Mouse (Mus musculus) lung, postnatal 10 days (tissue): ENCODE measurements at regions not wholly inside any gene's neighbourhood (a gene's known extent, or its start where the extent isn't known, plus 50 kb on each side); places are given as distances from the start of the nearest gene placed in this dataset.

Experiments used
- DNase-seq: peaks from one replicate; pipeline ENCODE4 v3.0.0; 2021

- DNase-seq = no peak
These were observed 596.3 kb upstream of the Syt1 start for GRCm38 (mm10) chr10:109607121-109607520.

GRCm38 (mm10) chr10:109603241-109603640 lies 592.5 kb upstream of the Syt1 start:
- DNase-seq = no peak

GRCm38 (mm10) chr10:109598604-109599003 lies 587.8 kb upstream of the Syt1 start:
- no peak for DNase-seq

GRCm38 (mm10) chr10:109573200-109573599 lies 562.4 kb upstream of the Syt1 start:
- no peak for DNase-seq

GRCm38 (mm10) chr10:109569798-109570197 lies 559.0 kb upstream of the Syt1 start:
- DNase-seq = no peak

- DNase-seq = no peak
These were observed 555.9 kb upstream of the Syt1 start for GRCm38 (mm10) chr10:109566675-109567074.

GRCm38 (mm10) chr10:109561638-109562037 lies 550.9 kb upstream of the Syt1 start:
- no peak for DNase-seq

GRCm38 (mm10) chr10:109561094-109561493 lies 550.3 kb upstream of the Syt1 start:
- DNase-seq = no peak

GRCm38 (mm10) chr10:109543301-109543700 lies 532.5 kb upstream of the Syt1 start:
- DNase-seq = no peak

- DNase-seq = no peak
These were observed 529.4 kb upstream of the Syt1 start for GRCm38 (mm10) chr10:109540229-109540628.

GRCm38 (mm10) chr10:109528096-109528495 lies 517.3 kb upstream of the Syt1 start:
- DNase-seq = no peak

GRCm38 (mm10) chr10:109521681-109522080 lies 510.9 kb upstream of the Syt1 start:
- no peak for DNase-seq

- no peak for DNase-seq
These were observed 506.9 kb upstream of the Syt1 start for GRCm38 (mm10) chr10:109517664-109518063.

GRCm38 (mm10) chr10:109515225-109515624 lies 504.4 kb upstream of the Syt1 start:
- DNase-seq = no peak

- DNase-seq = no peak
These were observed 500.3 kb upstream of the Syt1 start for GRCm38 (mm10) chr10:109510917-109511715.

GRCm38 (mm10) chr10:109508553-109508952 lies 497.8 kb upstream of the Syt1 start:
- DNase-seq = no peak

GRCm38 (mm10) chr10:109507228-109507627 lies 496.4 kb upstream of the Syt1 start:
- DNase-seq = no peak

GRCm38 (mm10) chr10:109504683-109505082 lies 493.9 kb upstream of the Syt1 start:
- DNase-seq = no peak

GRCm38 (mm10) chr10:109500861-109501260 lies 490.1 kb upstream of the Syt1 start:
- DNase-seq = no peak

GRCm38 (mm10) chr10:109498301-109498700 lies 487.5 kb upstream of the Syt1 start:
- no peak for DNase-seq

- peak; percentile 61 for DNase-seq
These were observed 485.4 kb upstream of the Syt1 start for GRCm38 (mm10) chr10:109496161-109496560.

GRCm38 (mm10) chr10:109490765-109491164 lies 480.0 kb upstream of the Syt1 start:
- DNase-seq = no peak

- DNase-seq = no peak
These were observed 477.2 kb upstream of the Syt1 start for GRCm38 (mm10) chr10:109488000-109488399.

- no peak for DNase-seq
These were observed 476.3 kb upstream of the Syt1 start for GRCm38 (mm10) chr10:109486917-109487604.
